25 mouse cellular contexts compared by ENCODE assay signal in genomic region chr4:108083032-108083735, GRCm38 (mm10). TPM values are rescaled to one million over a fixed set of nuclear protein-coding genes. Genes with fewer than 3 reads are reported as not detected.
DNase-seq lines count a peak whose midpoint lies in the region; ATAC-seq lines count a peak whose summit lies in the region.
"Had no signal": no experiment of that assay in that cellular context is flagged by ENCODE, and none has a peak within 500 bp of the region (broad histone marks: within the 10 kb centered on the region; RNA-seq: fewer than 3 reads in every experiment).

No protein-coding gene starts in this region.

- ATAC-seq in heart, embryonic 13.5 days (ENCODE audit: extremely low read depth, insufficient number of reproducible peaks, low FRiP score, low TSS enrichment): no peak
- ATAC-seq in liver, embryonic 12.5 days: no peak
- ATAC-seq in liver, embryonic 13.5 days (ENCODE audit: low read depth): peak; percentile 63; the same call in 1 of the 2 replicates
- ATAC-seq: forebrain, embryonic 16.5 days; hindbrain, embryonic 16.5 days; intestine, embryonic 15.5 days had no signal

- no peak overlapping the region for H3K4me3 ChIP-seq in heart, embryonic 13.5 days
- H3K4me3 ChIP-seq in liver, embryonic 12.5 days: no peak overlapping the region
- no peak overlapping the region for H3K4me3 ChIP-seq in liver, embryonic 13.5 days (replicated peaks)
- H3K4me3 ChIP-seq: forebrain, embryonic 10.5 days; hindbrain, embryonic 10.5 days; intestine, embryonic 15.5 days; limb, embryonic 15.5 days; neural tube, embryonic 12.5 days had no signal

- peaks cover 6% of the 10 kb centered on the region; the same call in 1 of the 2 replicates for H3K36me3 ChIP-seq in heart, embryonic 13.5 days
- 0 out of 2 replicates have a peak, but pooled peaks cover 2% of the 10 kb centered on the region for H3K36me3 ChIP-seq in liver, embryonic 12.5 days
- peaks cover 5% of the 10 kb centered on the region; the same call in 1 of the 2 replicates for H3K36me3 ChIP-seq in liver, embryonic 13.5 days
- H3K36me3 ChIP-seq: intestine, embryonic 15.5 days; neural tube, embryonic 12.5 days had no signal

- no peaks in the 10 kb centered on the region for H3K4me1 ChIP-seq in heart, embryonic 13.5 days
- peaks cover 5% of the 10 kb centered on the region for H3K4me1 ChIP-seq in liver, embryonic 12.5 days
- 0 out of 2 replicates have a peak, but pooled peaks cover 7% of the 10 kb centered on the region for H3K4me1 ChIP-seq in liver, embryonic 13.5 days (replicated peaks)
- H3K4me1 ChIP-seq: intestine, embryonic 15.5 days; limb, embryonic 15.5 days had no signal

- H3K27me3 ChIP-seq in heart, embryonic 13.5 days (replicated peaks): no peaks in the 10 kb centered on the region
- no peaks in the 10 kb centered on the region for H3K27me3 ChIP-seq in liver, embryonic 12.5 days (replicated peaks)
- H3K27me3 ChIP-seq in liver, embryonic 13.5 days: no peaks in the 10 kb centered on the region
- H3K27me3 ChIP-seq: intestine, embryonic 15.5 days; limb, embryonic 15.5 days; neural tube, embryonic 12.5 days had no signal

- no peaks in the 10 kb centered on the region for H3K9me3 ChIP-seq in heart, embryonic 13.5 days
- H3K9me3 ChIP-seq in liver, embryonic 12.5 days (replicated peaks): no peaks in the 10 kb centered on the region
- no peaks in the 10 kb centered on the region for H3K9me3 ChIP-seq in liver, embryonic 13.5 days (replicated peaks)
- H3K9me3 ChIP-seq: forebrain, embryonic 10.5 days; hindbrain, embryonic 10.5 days; intestine, embryonic 15.5 days; limb, embryonic 15.5 days; neural tube, embryonic 12.5 days had no signal

- no peak overlapping the region for H3K27ac ChIP-seq in heart, embryonic 13.5 days (replicated peaks)
- no peak overlapping the region for H3K27ac ChIP-seq in liver, embryonic 12.5 days
- H3K27ac ChIP-seq in liver, embryonic 13.5 days: no peak overlapping the region
- H3K27ac ChIP-seq: forebrain, embryonic 10.5 days; hindbrain, embryonic 10.5 days; intestine, embryonic 15.5 days; limb, embryonic 15.5 days; neural tube, embryonic 12.5 days had no signal

- no peak overlapping the region for H3K4me2 ChIP-seq in heart, embryonic 13.5 days
- H3K4me2 ChIP-seq in liver, embryonic 12.5 days: no peak overlapping the region
- no peak overlapping the region for H3K4me2 ChIP-seq in liver, embryonic 13.5 days
- H3K4me2 ChIP-seq: intestine, embryonic 15.5 days; limb, embryonic 15.5 days; midbrain, embryonic 11.5 days; neural tube, embryonic 12.5 days had no signal

- no peak for DNase-seq in heart, postnatal 25 days (ENCODE audit: low spot score)
- peak; percentile 30 for DNase-seq in liver
- DNase-seq in liver, embryonic 13.5 days: no peak
- peak; percentile 18 for DNase-seq in naive thymus-derived CD4-positive, alpha-beta T cell, adult 2 months (ENCODE audit: low read depth)
- DNase-seq in thymus, postnatal 14 days: no peak
- no peak for DNase-seq in spleen, postnatal 14 days (ENCODE audit: low spot score in 2 of 2)
- DNase-seq: adrenal gland, postnatal 25 days; cerebellum, adult 18-20 months; cerebellum, postnatal 14 days; left cerebral cortex, postnatal 4 days; lung, postnatal 14 days; retina, postnatal 1 day; right cerebral cortex, postnatal 25 days; spleen, adult 18-20 months; thymus, postnatal 36 days had no signal

- intact Hi-C loops in heart, postnatal 25 days (cut with DNase I): no loop called here

- 76% methylated on average over 6 of the region's 6 CpGs for WGBS in heart, embryonic 13.5 days
- 71% methylated on average over 6 of the region's 6 CpGs for WGBS in liver, embryonic 12.5 days (ENCODE audit: insufficient replicate concordance)
- WGBS in liver, embryonic 13.5 days (ENCODE audit: insufficient replicate concordance): 62% methylated on average over 6 of the region's 6 CpGs

- H3K9ac ChIP-seq in heart, embryonic 13.5 days: 0 out of 2 replicates have a peak overlapping the region, but pooled peaks have one; percentile 10
- H3K9ac ChIP-seq in liver, embryonic 12.5 days: no peak overlapping the region
- no peak overlapping the region for H3K9ac ChIP-seq in liver, embryonic 13.5 days
- H3K9ac ChIP-seq: intestine, embryonic 15.5 days; limb, embryonic 15.5 days; neural tube, embryonic 12.5 days had no signal

RNA-seq across cellular contexts. Expression of gene Podn, which starts 13.1 kb away (rescaled TPM):
- polyA plus RNA-seq in heart, embryonic 13.5 days (2015; fragmentation: Nextera tagmentation; extraction: Ambion mirVana): 0.05 and 0.29 TPM in 2 replicates
- total RNA-seq in heart, postnatal 25 days (2021): 10 to 100 TPM; 32.3 to 32.6 TPM
- 0.10 and 0.23 TPM in 2 replicates for polyA plus RNA-seq in liver, embryonic 12.5 days (2016; fragmentation: Nextera tagmentation; extraction: Ambion mirVana)
- 0.28 TPM in 1 of 2 replicates, not detected in the other for polyA plus RNA-seq in liver, embryonic 13.5 days (2015; fragmentation: Nextera tagmentation; extraction: Ambion mirVana)

Comparison
In these comparisons a context has a peak if more than half of its experiments do, and no peak if none do; other contexts are left out.
1. DNase-seq: peak in liver (single experiment) and naive thymus-derived CD4-positive, alpha-beta T cell, adult 2 months (single experiment); none in heart, postnatal 25 days (single experiment), liver, embryonic 13.5 days (single experiment), thymus, postnatal 14 days (single experiment) and spleen, postnatal 14 days (0 of 2).